Mouse (Mus musculus) midbrain, embryonic 16.5 days (tissue): Measurements from ENCODE around the gene Arih1. TPM values are rescaled to one million over a fixed set of nuclear protein-coding genes. Genes with fewer than 3 reads are reported as not detected.
A peak's percentile ranks its signal among the peaks of the same experiment; 100 is the strongest.

Source experiments
- ATAC-seq: fragments of 200-750 bp; cut with Nextera tagmentation; 2 replicates; pipeline ENCODE4 v1.8.0; 2017; ENCODE audit warnings: moderate TSS enrichment
- H3K27ac ChIP-seq: fragments of 300-500 bp; sonication (generic); 2 replicates; pipeline ENCODE4 v1.5.1; 2014; ENCODE audit warnings: mild to moderate bottlenecking, low read length, mixed read lengths
- H3K27me3 ChIP-seq: fragments of 300-500 bp; sonication (generic); 2 replicates; pipeline ENCODE4 v1.6.1; 2014; ENCODE audit warnings: low read depth, low read length, mixed read lengths; ENCODE audit not compliant: control insufficient read depth, insufficient read depth
- H3K36me3 ChIP-seq: fragments of 300-500 bp; sonication (generic); 2 replicates; pipeline ENCODE4 v1.6.1; 2014; ENCODE audit warnings: mild to moderate bottlenecking, low read length, moderate library complexity, mixed read lengths; ENCODE audit not compliant: control insufficient read depth, insufficient read depth
- H3K4me1 ChIP-seq: fragments of 300-500 bp; sonication (generic); 2 replicates; pipeline ENCODE4 v1.6.1; 2014; ENCODE audit warnings: mild to moderate bottlenecking, low read length, mixed read lengths; ENCODE audit not compliant: control insufficient read depth, insufficient read depth
- H3K4me2 ChIP-seq: fragments of 300-500 bp; sonication (generic); 2 replicates; pipeline ENCODE4 v1.6.1; 2014; ENCODE audit warnings: mild to moderate bottlenecking, low read length, mixed read lengths
- H3K4me3 ChIP-seq: fragments of 300-500 bp; sonication (generic); 2 replicates; pipeline ENCODE4 v1.5.1; 2014; ENCODE audit warnings: low read depth, mild to moderate bottlenecking, low read length, moderate library complexity, mixed read lengths
- H3K9ac ChIP-seq: fragments of 300-500 bp; sonication (generic); 2 replicates; pipeline ENCODE4 v1.6.1; 2014; ENCODE audit warnings: low read depth, low read length, mixed read lengths
- H3K9me3 ChIP-seq: fragments of 300-500 bp; sonication (generic); replicated peaks from 2 replicates; pipeline ENCODE4 v1.6.1; 2014; ENCODE audit warnings: mild to moderate bottlenecking, low read length, mixed read lengths; ENCODE audit not compliant: control insufficient read depth, poor library complexity, severe bottlenecking
- WGBS: fragments of 180-500 bp; shearing (Covaris S2); extraction: QIAGEN DNeasy Blood & Tissue Kit; methylation state at CpG from one replicate; pipeline ENCODE4 v1.1.7; 2014; 5-methylcytosine and 5-hydroxymethylcytosine counted together
- polyA plus RNA-seq: library from polyadenylated mRNA; unstranded; fragments of >200 nt; fragmentation: Nextera tagmentation; extraction: Ambion mirVana; gene quantifications from 2 replicates; pipeline ENCODE4 v1.2.1, GENCODE M21; 2015

Gene Arih1
- polyA plus RNA-seq, 1 experiment from 2014 or later = 14.3 TPM

- H3K4me2 ChIP-seq = no peak overlapping the region
- no peak overlapping the region for H3K4me3 ChIP-seq
- no peaks in the 10 kb centered on the region for H3K27me3 ChIP-seq
- no peak for ATAC-seq
- no peaks in the 10 kb centered on the region for H3K36me3 ChIP-seq
- H3K27ac ChIP-seq = no peak overlapping the region
- no peaks in the 10 kb centered on the region for H3K9me3 ChIP-seq
- H3K4me1 ChIP-seq = no peaks in the 10 kb centered on the region
- 73% methylated on average over 5 of the region's 5 CpGs for WGBS
- no peak overlapping the region for H3K9ac ChIP-seq
Observed at GRCm38 (mm10) chr9:59518976-59519375, 32.6 kb upstream of the Arih1 start.

- H3K36me3 ChIP-seq = no peaks in the 10 kb centered on the region
- no peak overlapping the region for H3K4me2 ChIP-seq
- H3K27ac ChIP-seq = no peak overlapping the region
- no peak for ATAC-seq
- H3K9ac ChIP-seq = no peak overlapping the region
- no peaks in the 10 kb centered on the region for H3K9me3 ChIP-seq
- H3K4me1 ChIP-seq = no peaks in the 10 kb centered on the region
- 63% methylated on average over 7 of the region's 7 CpGs for WGBS
- H3K4me3 ChIP-seq = no peak overlapping the region
- H3K27me3 ChIP-seq = no peaks in the 10 kb centered on the region
Observed at GRCm38 (mm10) chr9:59517127-59517526, 30.7 kb upstream of the Arih1 start.

GRCm38 (mm10) chr9:59515069-59515468, 28.7 kb upstream of the Arih1 start:
- no peaks in the 10 kb centered on the region for H3K27me3 ChIP-seq
- H3K4me1 ChIP-seq = no peaks in the 10 kb centered on the region
- no peak for ATAC-seq
- H3K9ac ChIP-seq = no peak overlapping the region
- no peak overlapping the region for H3K4me3 ChIP-seq
- H3K9me3 ChIP-seq = no peaks in the 10 kb centered on the region
- H3K27ac ChIP-seq = no peak overlapping the region
- H3K36me3 ChIP-seq = no peaks in the 10 kb centered on the region
- H3K4me2 ChIP-seq = no peak overlapping the region
- 71% methylated on average over 3 of the region's 3 CpGs for WGBS

- no peak overlapping the region for H3K4me2 ChIP-seq
- H3K36me3 ChIP-seq = no peaks in the 10 kb centered on the region
- no peaks in the 10 kb centered on the region for H3K4me1 ChIP-seq
- WGBS = 50% methylated on average over 4 of the region's 4 CpGs
- H3K9me3 ChIP-seq = no peaks in the 10 kb centered on the region
- ATAC-seq = no peak
- H3K27ac ChIP-seq = no peak overlapping the region
- H3K27me3 ChIP-seq = no peaks in the 10 kb centered on the region
- H3K4me3 ChIP-seq = no peak overlapping the region
- H3K9ac ChIP-seq = no peak overlapping the region
Observed at GRCm38 (mm10) chr9:59512381-59512780, 26.0 kb upstream of the Arih1 start.

- H3K36me3 ChIP-seq = no peaks in the 10 kb centered on the region
- no peaks in the 10 kb centered on the region for H3K9me3 ChIP-seq
- no peak overlapping the region for H3K9ac ChIP-seq
- no peak overlapping the region for H3K4me3 ChIP-seq
- H3K27me3 ChIP-seq = no peaks in the 10 kb centered on the region
- H3K4me1 ChIP-seq = no peaks in the 10 kb centered on the region
- no peak for ATAC-seq
- 78% methylated on average over 1 of the region's 1 CpGs for WGBS
- H3K27ac ChIP-seq = no peak overlapping the region
- H3K4me2 ChIP-seq = no peak overlapping the region
Observed at GRCm38 (mm10) chr9:59508146-59508545, 21.7 kb upstream of the Arih1 start.

- no peaks in the 10 kb centered on the region for H3K36me3 ChIP-seq
- H3K4me1 ChIP-seq = peaks cover 18% of the 10 kb centered on the region
- peak overlapping the region; percentile 99 for H3K27ac ChIP-seq
- H3K9me3 ChIP-seq = no peaks in the 10 kb centered on the region
- ATAC-seq = no peak
- peak overlapping the region; percentile 100 for H3K4me3 ChIP-seq
- H3K27me3 ChIP-seq = no peaks in the 10 kb centered on the region
- peak overlapping the region; percentile 98 for H3K9ac ChIP-seq
- peak overlapping the region; percentile 77 for H3K4me2 ChIP-seq
Observed at GRCm38 (mm10) chr9:59487331-59487730, 913 bp upstream of the Arih1 start.

- Histone ChIP-seq H3K4me3 (peak overlapping the region; percentile 100), H3K4me2 (peak overlapping the region; percentile 98), H3K27me3 (no peaks in the 10 kb centered on the region), H3K36me3 (no peaks in the 10 kb centered on the region), H3K27ac (peak overlapping the region; percentile 99), H3K9me3 (no peaks in the 10 kb centered on the region), H3K9ac (peak overlapping the region; percentile 98), H3K4me1 (peaks cover 24% of the 10 kb centered on the region)
- WGBS = under 1% methylated on average over 29 of the region's 71 CpGs
- peak; percentile 74; the same call in 1 of the 2 replicates for ATAC-seq
Observed at GRCm38 (mm10) chr9:59486076-59486518, 321 bp downstream of the Arih1 start.

GRCm38 (mm10) chr9:59485511-59486075, 825 bp downstream of the Arih1 start:
- Histone ChIP-seq H3K9me3 (no peaks in the 10 kb centered on the region), H3K4me2 (peak overlapping the region; percentile 98), H3K27me3 (no peaks in the 10 kb centered on the region), H3K9ac (peak overlapping the region; percentile 98), H3K4me1 (peaks cover 24% of the 10 kb centered on the region), H3K4me3 (peak overlapping the region; percentile 100), H3K27ac (peak overlapping the region; percentile 99), H3K36me3 (no peaks in the 10 kb centered on the region)
- ATAC-seq = peak; percentile 33
- WGBS = under 1% methylated on average over 34 of the region's 34 CpGs

- H3K4me2 ChIP-seq = peak overlapping the region; percentile 98
- H3K4me3 ChIP-seq = peak overlapping the region; percentile 100
- H3K36me3 ChIP-seq = no peaks in the 10 kb centered on the region
- no peak for ATAC-seq
- no peaks in the 10 kb centered on the region for H3K9me3 ChIP-seq
- peak overlapping the region; percentile 98 for H3K9ac ChIP-seq
- no peaks in the 10 kb centered on the region for H3K27me3 ChIP-seq
- H3K27ac ChIP-seq = no peak overlapping the region
- 17% methylated on average over 7 of the region's 7 CpGs for WGBS
- H3K4me1 ChIP-seq = peaks cover 24% of the 10 kb centered on the region
Observed at GRCm38 (mm10) chr9:59484760-59485159, 1.7 kb downstream of the Arih1 start.
